Mouse (Mus musculus): ENCODE data around the gene Jarid2.

Jarid2 gene

DNA sequence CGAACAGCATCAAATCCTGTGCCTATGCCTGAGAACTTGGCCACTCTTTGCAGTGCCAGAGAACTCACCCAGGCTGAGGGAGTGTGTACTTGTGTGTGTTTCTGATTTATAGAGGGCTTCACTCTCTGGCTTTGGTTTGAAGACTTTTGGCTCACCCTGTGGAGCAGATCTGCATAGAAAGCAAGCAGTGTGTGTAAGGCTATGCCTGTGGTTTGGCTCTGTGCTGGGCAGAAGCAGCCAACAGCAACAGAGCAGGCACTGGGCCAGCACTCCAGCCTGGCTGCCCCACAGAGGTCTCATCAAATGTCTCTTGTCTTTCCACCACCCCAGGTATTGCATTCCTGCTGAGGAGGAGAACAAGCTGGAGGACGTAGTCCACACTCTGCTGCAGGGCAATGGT is 183.6 kb downstream of the Jarid2 start:
- no peak for DNase-seq (ENCODE audit: extremely low spot score, low read depth, low spot score)

DNA sequence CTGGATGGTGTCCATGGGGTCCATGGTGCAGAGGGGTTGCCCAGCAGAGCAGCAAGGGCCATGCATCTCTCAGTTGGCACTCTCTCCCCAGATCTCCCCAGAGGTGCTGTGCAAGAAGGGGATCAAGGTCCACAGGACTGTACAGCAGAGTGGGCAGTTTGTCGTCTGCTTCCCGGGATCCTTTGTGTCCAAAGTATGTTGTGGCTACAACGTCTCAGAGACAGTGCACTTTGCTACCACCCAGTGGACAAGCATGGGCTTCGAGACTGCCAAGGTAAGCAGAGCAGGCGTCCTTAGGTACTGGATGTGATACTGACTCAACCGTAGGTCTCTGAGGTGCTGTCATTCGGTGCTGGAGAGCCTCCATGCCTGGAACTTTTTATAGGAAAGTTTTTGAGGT is 184.3 kb downstream of the Jarid2 start:
- no peak for DNase-seq (ENCODE audit: extremely low spot score, low read depth, low spot score)

DNA sequence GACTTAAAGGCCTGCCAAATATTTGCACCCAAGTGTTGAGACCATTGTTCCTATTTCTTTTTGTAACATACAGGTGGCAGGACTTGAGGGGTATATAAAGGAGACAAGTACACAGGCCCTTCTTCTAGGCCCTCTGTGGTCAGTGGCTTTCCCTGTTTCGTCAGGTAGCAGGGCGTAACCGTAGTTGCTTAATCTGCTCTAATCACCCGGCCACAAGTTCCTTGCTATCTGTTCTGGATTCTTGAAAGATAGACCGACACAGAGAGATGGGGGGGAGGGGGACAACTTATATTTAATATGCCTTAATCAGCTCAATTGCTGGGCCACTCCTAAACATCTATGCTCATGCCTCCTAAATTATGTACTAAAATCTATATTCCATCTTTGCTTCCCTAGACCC is 186.1 kb downstream of the Jarid2 start:
- no peak for DNase-seq (ENCODE audit: extremely low spot score, low read depth, low spot score)

DNA sequence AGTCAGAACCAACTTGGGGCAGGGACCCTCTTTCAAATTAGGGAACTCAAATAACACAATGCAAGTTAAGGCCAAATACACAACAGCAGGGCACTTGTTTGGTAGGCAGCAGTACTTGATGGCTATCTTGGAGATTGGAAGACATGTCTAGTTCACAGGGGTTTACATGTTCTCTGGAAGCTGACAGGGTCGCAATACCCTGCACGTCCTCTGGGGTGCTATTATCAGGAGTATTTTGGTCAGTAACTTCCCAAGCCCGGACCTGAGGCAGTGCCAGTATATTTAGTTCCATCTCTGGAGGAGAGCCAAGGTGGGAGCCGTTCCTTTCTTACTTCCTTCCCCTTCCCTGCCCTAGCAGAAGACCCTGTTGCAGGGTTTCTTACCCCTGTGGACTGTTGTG is 186.7 kb downstream of the Jarid2 start:
- no peak for DNase-seq (ENCODE audit: extremely low spot score, low read depth, low spot score)

DNA sequence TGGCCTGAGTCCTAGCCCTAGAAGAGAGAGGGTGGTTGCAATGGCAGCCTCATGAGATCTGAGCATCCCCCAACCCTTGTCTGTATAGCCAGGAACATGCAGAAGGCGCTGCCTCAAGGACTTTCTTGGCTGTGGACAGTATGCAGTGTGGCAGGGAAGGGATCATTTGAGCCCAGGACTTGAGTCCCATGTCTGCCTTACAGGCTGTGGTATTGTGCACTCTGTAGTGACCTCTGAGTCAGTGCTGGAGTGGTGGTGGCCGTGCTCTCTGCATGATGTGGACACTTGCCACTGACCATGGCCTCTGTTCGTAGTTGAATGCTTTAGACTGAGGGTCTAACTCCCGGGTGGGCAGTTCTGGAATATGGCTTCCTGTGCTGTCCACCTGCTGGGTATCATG is 187.9 kb downstream of the Jarid2 start:
- no peak for DNase-seq (ENCODE audit: extremely low spot score, low read depth, low spot score)

DNA sequence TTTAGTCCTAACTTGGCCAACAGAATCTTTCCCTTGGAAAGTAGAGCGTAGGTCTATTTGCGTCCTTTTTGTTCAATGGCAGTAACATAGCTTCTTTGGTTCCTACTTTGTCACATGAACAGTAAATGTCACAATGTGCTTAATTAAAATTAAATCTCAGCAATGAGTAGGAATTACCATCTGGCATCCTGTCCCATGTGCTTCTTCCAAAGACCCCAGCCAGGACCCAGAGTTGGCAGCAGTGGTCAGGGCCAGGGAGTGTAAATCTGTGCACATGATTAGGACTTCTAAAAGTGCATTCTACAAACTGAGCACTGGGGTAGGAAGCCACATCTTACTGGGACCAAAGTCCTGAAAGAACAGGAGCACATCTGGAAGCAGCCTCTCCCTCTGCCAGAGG is 189.0 kb downstream of the Jarid2 start:
- no peak for DNase-seq (ENCODE audit: extremely low spot score, low read depth, low spot score)

DNA sequence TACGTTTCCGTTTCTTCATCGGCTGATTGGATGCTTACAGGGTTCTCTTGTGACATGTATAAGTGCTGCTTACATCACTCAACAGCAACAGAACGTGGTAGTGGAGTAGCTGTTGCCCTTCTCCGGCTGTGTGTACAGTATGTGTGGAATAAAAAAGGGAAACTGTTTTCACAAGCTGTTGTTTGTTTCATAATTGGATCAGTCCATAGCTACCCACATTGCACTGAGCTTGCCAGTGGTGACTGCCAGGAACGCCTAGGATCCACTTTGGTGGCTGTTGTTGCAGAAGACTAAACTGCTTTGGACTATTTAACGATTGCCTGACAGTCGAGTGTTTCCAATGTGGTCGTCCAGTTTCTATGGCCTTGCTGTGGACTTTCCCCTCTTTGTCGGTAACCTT is 191.8 kb downstream of the Jarid2 start:
- no peak for DNase-seq (ENCODE audit: extremely low spot score, low read depth, low spot score)

DNA sequence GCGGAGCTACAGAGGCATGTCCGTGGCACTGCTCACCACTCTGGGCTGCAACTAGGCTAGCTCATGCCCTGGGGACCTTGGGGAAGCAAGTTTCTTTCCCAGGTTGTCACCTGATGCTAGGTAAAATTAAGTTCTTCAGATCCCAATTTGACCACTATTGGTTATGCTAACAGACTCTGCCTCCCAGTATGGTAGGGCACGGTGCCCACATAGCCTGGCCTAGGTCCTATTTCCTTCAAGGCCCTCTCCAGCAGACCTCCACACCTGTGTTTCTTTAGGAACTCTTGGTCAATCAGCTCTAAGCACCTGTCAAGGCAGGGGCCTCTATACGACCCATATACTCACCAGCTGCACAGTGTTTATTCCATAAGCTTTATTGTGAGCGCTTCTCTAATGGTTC is 192.4 kb downstream of the Jarid2 start:
- no peak for DNase-seq (ENCODE audit: extremely low spot score, low read depth, low spot score)

DNA sequence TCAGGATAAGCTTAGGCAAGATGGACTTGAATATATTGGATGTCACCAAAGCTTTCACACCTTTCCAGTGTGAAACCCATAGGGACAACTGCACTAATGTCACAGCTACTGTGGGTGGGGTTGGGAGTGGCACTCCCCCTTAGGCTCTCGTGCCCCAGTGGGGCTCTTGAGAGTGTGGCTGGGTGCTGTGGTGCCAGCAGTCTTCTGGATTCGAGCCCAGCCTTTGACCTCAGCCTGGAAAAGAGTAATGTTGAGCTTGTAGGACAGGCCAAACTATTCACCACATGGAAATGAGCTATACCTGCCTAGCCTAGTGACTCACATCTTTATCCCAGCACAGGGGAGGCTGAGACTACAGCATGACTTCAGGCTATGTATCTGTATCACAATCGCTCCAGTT is 194.8 kb downstream of the Jarid2 start:
- no peak for DNase-seq (ENCODE audit: extremely low spot score, low read depth, low spot score)

DNA sequence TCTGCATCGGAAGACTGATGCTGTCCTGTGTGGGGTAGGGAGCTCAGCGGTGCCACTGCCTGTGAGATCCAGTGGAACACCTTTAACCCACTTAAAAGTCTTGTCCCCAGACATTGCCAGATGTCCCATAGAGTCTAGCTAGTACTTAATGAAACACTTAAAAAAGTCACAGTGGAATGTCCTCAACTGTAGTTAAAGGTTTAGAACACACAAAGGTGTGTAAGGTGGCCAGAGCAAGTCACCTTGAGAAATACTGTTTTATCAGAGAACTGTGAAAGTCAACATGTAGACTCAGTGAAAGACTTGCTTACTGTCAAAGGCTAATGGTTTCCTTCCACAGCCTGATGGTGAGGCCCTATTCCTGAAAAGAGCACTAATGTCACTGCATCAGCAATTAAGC is 195.9 kb downstream of the Jarid2 start:
- no peak for DNase-seq (ENCODE audit: extremely low spot score, low read depth, low spot score)

DNA sequence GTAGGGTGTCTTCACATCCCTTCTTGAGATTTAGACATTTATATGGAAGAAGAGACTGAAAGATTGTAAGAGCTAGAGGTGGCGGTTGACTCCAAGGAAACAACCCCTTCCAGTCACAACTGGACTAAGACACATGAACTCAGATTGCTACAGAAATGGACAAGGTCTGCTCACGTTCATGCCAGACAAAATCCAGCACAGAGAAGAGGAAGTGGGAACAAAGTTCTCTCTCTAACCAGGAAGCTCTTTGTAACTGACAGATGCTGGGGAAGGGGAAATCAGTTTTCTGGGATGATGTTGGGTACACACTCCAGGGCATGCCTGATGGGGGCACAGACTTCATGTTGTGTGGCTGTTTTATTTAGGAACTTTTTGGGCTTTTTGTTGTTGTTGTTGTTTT is 197.0 kb downstream of the Jarid2 start:
- DNase-seq (ENCODE audit: extremely low spot score, low read depth, low spot score): no peak

DNA sequence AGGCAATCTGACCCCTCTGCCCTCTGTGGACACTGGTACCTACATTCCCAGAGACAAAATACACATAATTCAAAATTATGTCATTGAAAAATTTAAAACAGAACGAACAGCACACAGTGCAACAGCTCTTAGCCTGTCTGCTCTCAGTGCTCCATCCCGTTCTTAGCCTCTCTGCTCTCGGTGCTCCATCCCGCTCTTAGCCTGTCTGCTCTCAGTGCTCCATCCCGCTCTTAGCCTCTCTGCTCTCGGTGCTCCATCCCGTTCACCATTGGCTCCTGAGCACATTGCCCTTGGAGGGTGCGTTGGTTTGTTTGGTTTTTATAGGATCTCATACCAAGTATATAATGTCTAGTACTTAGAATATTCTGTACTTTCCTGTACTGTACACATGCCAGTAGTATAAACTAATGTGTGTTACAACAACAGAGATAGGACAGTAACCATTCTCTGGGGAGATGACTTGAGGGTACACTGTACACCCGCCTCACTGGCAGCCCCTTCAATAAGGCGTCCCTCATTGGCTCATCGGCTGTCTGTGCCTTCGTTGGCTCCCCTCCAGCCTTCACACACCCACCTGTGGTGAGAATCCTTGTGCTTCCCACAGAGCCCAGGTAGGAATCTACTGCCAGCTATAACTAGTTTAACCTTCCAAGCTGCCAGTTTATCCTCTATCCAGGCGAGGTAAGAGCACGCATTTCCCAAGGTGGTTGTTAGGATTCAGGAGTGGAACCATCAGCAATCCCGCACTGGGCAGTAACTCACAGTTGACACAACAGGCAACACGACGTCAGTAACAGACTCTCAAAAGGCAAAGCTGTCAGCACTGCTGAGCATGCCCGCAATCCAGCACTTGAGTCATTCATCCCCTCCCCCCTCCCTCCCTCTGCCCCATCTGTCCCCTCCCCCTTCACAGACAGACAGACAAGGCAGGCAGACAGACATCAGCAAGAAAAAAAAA is 203.3 kb downstream of the Jarid2 start:
- DNase-seq (ENCODE audit: extremely low spot score, low read depth, low spot score): no peak

DNA sequence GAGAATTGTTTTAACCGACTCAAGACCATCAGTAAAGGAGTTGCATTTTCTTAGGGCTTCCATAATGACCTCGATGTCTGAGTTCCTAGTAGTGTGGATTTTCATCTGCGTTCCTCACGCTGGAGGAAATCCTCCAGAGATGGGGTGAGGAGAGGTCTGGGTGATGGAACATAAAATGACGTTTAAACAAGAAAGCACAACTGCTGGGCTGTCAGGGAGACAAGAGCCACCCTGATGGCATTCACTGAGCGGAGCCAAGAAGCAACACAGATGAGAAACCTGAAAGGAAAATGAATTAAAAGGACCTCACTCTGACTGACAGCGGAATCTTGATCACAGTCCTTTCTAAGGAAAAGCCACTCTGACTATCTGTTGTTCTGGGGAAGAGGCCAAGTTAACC is 204.3 kb downstream of the Jarid2 start:
- DNase-seq (ENCODE audit: extremely low spot score, low read depth, low spot score): no peak

DNA sequence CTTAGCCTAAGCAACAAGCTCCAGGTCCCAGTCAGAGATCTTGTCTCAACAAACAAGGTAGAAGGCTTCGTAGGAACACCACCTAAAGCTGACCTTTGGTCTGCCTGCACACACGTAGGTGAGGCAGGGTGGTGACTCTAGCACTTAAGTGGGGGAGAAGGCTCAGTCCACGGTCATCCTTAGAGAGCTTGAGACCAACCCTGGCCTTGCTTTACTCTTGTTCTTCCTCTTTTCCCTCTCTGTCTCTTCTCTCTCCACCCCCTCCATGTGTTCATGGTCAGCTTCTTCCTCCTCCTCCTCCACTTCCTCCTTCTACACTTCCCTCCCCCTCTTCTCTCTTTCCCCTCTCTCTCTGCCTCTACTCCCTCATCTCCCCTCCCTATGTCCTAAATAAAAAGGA is 208.4 kb downstream of the Jarid2 start:
- DNase-seq (ENCODE audit: extremely low spot score, low read depth, low spot score): no peak

DNA sequence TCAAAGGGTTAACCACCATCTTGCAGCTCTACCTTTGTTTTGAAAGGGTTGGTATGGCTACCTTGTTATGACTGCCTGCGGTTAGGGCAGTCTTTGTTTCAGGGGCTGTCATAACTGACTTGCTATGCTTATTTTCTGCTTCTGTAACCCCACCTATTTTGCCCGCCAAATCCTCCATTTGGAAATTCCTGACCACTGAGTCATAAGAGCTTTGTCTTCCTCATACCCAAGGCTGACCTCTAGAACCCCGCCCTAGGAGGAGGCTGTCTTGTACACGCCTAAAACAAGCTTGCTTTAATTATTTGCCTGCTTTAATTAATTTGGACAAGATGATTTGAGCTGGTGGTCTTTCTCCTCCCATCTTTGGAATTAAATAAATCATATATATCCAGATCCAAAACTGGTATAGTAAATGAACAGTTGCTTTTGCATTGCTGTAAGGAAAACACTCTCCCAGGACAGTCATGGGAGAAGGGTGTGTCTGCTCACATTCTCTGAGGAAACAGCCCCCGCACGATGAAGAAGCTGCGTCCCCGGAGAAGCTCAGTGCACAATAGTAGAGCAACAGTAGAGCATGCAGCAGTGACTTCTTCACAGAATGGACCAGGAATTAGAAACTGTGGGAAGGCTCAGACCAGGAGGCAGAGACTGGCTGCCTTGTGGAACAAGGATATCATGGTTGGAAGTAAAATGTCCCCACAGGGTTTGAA is 210.2 kb downstream of the Jarid2 start:
- DNase-seq (ENCODE audit: extremely low spot score, low read depth, low spot score): no peak

DNA sequence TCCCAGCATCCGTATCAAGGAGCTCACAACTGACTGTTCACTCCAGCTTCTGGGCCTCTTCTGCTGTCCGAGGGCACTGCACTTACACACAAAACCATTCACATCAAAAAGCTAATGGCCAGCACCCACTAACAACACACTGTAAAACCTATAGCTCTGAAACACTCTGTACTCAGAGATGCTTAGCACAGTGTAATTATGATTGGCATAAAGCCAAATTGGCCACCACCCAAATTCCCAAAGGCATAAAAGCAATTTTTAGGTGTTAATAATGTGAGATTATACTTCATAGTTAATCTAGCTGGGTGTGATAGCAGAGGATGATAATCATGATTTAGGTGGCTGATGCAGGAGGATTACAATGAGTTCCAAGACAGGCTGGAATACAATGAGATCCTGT is 214.3 kb downstream of the Jarid2 start:
- no peak for DNase-seq (ENCODE audit: extremely low spot score, low read depth, low spot score)

DNA sequence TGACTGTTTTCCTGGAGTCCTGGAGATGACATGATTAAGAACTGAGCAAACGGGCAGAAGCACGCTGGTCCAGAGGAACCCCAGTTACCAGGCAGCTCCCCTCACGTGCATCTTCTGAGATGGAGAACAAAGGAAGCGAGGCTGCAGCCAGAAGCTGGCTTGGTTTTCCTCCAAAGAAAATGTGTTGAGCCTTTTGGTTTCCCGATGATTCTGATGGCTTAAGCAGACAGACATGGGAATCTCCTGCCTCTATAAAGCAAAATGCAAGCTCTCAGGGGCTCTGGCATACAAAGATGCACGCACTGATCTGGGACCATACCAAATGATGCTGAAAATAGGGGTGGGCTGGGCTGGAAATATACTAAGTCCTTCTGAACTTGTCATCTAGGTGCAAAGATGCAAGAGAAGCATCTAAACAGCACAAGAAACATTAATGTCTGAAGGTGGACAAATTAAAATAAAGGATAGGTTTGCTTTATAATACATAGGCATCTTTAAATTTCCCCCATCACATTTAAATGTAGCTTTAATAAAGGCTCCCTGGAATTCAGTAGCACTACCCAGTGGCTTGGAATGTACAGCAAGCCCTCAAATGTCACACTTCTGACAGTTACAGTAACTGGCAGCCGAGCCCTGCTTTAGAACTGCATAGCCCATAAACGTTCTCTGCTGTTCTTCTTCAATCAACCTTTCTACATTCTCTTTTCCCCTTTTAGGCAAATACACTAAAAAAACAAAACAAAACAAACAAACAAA is 217.8 kb downstream of the Jarid2 start:
- no peak for DNase-seq (ENCODE audit: extremely low spot score, low read depth, low spot score)

DNA sequence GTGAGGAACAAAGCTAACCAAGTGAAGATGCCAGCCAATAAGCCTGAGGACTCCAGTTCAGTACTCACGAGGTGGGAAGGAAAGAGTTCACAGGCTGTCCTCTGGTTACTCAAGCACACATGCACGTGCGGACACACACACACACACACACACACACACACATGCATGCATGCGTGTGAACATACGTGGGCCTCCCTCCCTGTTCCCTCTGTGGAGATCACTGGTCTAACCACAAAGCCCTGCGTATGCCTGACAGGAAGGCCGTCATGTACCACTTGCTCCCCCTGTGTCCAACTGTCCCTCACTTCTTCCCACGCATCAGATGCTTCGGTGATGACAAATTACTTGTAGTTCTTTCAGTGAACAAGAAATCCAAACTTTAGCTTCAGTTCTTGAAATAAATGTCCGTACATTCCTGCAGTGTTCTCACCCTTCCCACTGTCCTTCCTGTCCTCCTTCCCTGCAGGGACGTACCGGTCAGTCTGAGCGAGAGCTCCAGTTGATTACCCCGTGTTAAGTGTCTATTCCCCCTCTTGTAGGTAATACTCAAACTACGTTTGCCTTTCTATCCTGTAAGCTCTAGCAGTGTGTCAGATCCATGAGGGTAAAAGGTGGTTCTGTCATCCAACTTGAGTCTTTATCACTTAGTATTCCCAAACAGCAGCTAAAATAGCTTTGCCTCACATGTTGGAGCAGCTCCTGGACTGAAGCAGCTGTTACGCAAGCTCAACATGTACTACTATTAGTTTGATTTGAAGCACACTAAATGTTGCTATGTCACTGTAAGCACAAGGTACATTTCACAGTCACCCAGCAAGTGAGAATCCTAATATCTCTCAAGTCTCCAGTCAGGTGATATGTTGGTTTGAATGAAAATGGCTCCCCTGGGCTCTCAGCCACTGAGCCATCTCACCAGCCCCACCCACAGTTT is 219.3 kb downstream of the Jarid2 start:
- DNase-seq (ENCODE audit: extremely low spot score, low read depth, low spot score): no peak

DNA sequence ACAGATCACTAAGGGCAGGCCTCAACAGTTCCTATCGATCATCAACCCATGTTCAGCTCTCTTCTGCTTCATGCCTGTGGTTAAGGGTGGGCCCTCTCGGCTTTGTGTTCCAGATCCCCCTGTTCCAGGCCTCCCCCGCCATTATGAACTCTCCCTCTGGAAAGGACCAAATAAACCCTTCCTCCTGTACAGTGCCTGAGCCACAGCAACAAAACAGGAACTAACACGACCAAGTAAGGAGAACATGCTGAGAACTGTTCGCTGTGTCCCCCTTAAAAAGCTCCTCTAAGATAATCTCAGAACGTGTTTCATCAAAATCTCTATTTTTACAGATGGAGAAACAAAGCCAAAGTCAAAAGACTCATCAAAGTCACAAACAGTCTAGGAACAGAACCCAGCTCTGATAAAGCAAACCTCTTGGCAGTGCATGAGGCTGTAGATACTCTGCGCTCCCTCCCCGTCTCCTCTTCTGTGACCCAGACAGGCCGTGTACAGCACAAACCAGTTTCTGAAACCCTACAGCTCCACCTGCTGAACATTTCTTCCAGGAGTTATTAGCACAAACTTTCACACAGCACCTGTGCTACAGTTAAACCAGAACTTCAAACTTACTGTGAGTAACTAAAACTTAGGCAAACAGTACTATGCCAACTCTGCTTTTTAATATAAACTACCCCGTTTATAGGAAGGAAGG is 223.3 kb downstream of the Jarid2 start:
- DNase-seq (ENCODE audit: extremely low spot score, low read depth, low spot score): no peak
